Mouse (Mus musculus): Measurements from ENCODE around the gene Uba3.

GRCm38 (mm10) chr6:97240092-97240491 lies 34.6 kb upstream of the Uba3 start:
- TF ChIP-seq CTCF (IDR thresholded peaks at IDR 0.05; ENCODE audit: low read depth), result no peak
- TF ChIP-seq EP300 (IDR thresholded peaks at IDR 0.05; ENCODE audit: low read depth), result no peak

Data from heart, postnatal 0 days (tissue).